Mouse (Mus musculus) layer of hippocampus, adult 8-10 months (tissue): Measurements from ENCODE around the gene S100a6. TPM values are rescaled to one million over a fixed set of nuclear protein-coding genes. Genes with fewer than 3 reads are reported as not detected.

Experiments used
- total RNA-seq, 4 experiments: library from RNA; stranded (reverse); gene quantifications; 2 replicates each; pipeline ENCODE4 v1.2.4; 2022

S100a6 gene
- total RNA-seq, 4 experiments from 2014 or later = 22.1 to 95.0 (median 51.5) TPM

Other genes starting within 250 kb of the S100a6 start
- 10 to 100 TPM in 3 of 4 experiments, 1 to 10 TPM in 1; 9.1 to 12.7 (median 12.1) TPM for gene Slc27a3, start 222.9 kb upstream of the S100a6 start, total RNA-seq
- gene Ints3, start 179.3 kb upstream of the S100a6 start, total RNA-seq = 10 to 100 TPM; 56.4 to 85.0 (median 73.0) TPM
- gene Npr1, start 147.0 kb upstream of the S100a6 start, total RNA-seq = 1 to 10 TPM; 5.1 to 6.7 (median 5.8) TPM
- 10 to 100 TPM; 84.2 to 89.7 (median 87.4) TPM for gene Ilf2, start 136.8 kb upstream of the S100a6 start, total RNA-seq
- 10 to 100 TPM; 54.7 to 68.9 (median 63.0) TPM for gene Snapin, start 121.8 kb upstream of the S100a6 start, total RNA-seq
- 100 to 1,000 TPM; 146 to 155 (median 153) TPM for gene Chtop, start 103.4 kb upstream of the S100a6 start, total RNA-seq
- gene S100a1, start 98.5 kb upstream of the S100a6 start, total RNA-seq = 100 to 1,000 TPM in 2 of 4 experiments, 10 to 100 TPM in 2; 87.1 to 154 (median 123) TPM
- gene S100a13, start 98.4 kb upstream of the S100a6 start, total RNA-seq = 10 to 100 TPM; 16.9 to 33.3 (median 24.9) TPM
- 1 to 10 TPM in 1 of 4 experiments, under 1 TPM in 1, not detected in 2; 0.49 to 1.3 TPM for gene S100a14, start 86.0 kb upstream of the S100a6 start, total RNA-seq
- 100 to 1,000 TPM in 2 of 4 experiments, 10 to 100 TPM in 2; 69.8 to 134 (median 102) TPM for gene S100a16, start 75.6 kb upstream of the S100a6 start, total RNA-seq
- gene S100a3, start 52.3 kb upstream of the S100a6 start, total RNA-seq = 1 to 10 TPM in 3 of 4 experiments, under 1 TPM in 1; 0.35 to 1.8 (median 1.2) TPM
- not detected for gene S100a2, start 22.6 kb upstream of the S100a6 start, total RNA-seq
- not detected for gene Gm42674, start 11.0 kb upstream of the S100a6 start, total RNA-seq
- 10 to 100 TPM in 1 of 4 experiments, 1 to 10 TPM in 3; 2.7 to 17.2 (median 5.7) TPM for gene S100a4, start 9.1 kb upstream of the S100a6 start, total RNA-seq
- gene S100a5, start 4.4 kb upstream of the S100a6 start, total RNA-seq = not detected
- gene S100a7a, start 41.1 kb downstream of the S100a6 start, total RNA-seq = under 1 TPM in 3 of 4 experiments, not detected in 1; 0.34 to 0.62 (median 0.49) TPM
- 1 to 10 TPM in 1 of 4 experiments, not detected in 3; 1.2 TPM for gene S100a8, start 56.1 kb downstream of the S100a6 start, total RNA-seq
- 1 to 10 TPM in 1 of 4 experiments, not detected in 3; 1.1 TPM for gene S100a9, start 82.8 kb downstream of the S100a6 start, total RNA-seq
- not detected for gene Pglyrp4, start 114.0 kb downstream of the S100a6 start, total RNA-seq
- gene Gm5849, start 165.0 kb downstream of the S100a6 start, total RNA-seq = not detected